Mouse (Mus musculus) mammary gland, adult 2 months (tissue): ENCODE results near the gene Olfr26. TPM values are rescaled to one million over a fixed set of nuclear protein-coding genes. Genes with fewer than 3 reads are reported as not detected.

Source experiments
- polyA plus RNA-seq: library from polyadenylated mRNA; depleted of rRNA; stranded (reverse); fragments of >200 nt; gene quantifications from 2 replicates; pipeline ENCODE4 v1.2.3, GENCODE M21; 2012; ENCODE audit warnings: low replicate concordance; rRNA removed

Gene Olfr26
- not detected in 2 replicates for polyA plus RNA-seq

DNA sequence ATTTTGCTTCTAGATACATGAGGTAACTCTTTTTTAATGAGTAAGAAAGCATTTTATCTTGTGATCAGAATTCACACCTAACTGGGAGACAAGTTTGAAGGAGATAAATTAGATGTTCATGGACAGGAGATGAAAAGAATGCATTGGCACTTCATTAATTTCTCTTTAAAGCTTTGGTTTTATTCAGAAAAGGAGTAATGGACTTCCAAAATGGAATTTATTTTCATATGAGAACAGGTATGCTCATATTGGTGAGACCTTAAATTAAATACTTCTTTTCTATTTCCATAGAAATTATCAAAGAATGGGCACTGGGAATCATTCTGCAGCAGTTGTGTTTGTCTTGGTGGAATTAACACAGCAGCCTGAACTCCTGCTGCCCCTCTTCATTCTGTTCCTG is at the start of gene Olfr26:
TSS of gene Olfr26 (plus strand) at position 301 of the 400 bp plus-strand sequence.

DNA sequence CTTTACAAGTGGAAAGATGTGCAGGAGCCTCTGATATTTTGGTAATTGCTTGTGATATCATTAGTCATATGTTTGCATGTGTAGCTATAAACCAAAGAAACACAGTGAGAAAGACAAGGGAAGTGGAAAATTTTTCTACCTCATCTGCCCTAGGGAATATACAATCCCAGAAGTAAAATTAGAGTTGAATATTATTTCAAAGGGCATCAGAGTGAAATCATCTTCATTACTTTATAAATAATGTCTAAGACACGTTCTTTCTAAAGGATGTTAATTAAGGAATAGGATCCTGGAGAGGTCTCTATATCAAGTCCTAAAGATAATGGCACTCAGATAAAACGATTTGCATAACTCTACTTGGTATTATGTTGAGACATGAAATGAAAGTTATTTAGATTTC is 40.5 kb upstream of the Olfr26 start, which contains the start of gene Olfr922:
TSS of gene Olfr922 (plus strand) at position 301 of the 400 bp plus-strand sequence.

DNA sequence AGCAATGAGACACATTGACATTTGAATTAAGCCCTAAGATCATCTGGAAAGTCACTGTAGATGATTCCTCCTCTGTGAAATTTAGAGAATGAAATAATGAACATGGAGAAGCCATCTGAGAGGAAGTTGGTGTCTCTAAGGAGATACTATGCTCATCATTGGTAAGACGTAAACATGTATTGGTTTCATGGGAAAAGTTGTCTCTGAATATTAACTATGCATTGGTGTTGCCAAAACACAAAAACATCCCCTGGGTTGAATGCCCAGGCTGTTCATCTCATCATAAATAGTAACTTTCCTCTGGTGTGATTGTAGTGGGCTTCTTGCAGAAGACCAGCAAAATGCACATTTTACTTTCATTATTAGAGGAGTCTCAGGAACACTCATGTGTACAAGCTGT is 28.6 kb upstream of the Olfr26 start, which contains the start of gene Olfr923:
TSS of gene Olfr923 (plus strand) at position 301 of the 400 bp plus-strand sequence.

DNA sequence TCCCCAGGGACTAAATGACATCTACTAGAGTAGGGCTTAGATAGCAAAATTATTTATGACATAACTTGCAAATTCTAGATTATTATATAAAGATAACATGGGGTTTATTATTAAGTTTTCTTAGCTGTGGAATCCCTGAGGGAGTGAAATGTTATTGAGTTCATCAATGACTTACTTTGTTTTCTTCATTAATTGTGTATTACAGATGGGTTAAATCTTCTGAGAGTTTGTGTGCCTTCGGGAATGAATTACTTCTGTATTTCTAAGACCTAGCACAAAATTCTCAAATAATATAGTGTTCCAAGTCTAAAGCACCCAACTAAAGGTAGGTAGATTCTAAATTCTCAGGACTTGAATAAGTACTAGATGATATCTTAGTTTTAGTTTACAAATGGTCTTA is 10.7 kb upstream of the Olfr26 start, which contains the start of gene Olfr924:
TSS of gene Olfr924 (plus strand) at position 301 of the 400 bp plus-strand sequence.

DNA sequence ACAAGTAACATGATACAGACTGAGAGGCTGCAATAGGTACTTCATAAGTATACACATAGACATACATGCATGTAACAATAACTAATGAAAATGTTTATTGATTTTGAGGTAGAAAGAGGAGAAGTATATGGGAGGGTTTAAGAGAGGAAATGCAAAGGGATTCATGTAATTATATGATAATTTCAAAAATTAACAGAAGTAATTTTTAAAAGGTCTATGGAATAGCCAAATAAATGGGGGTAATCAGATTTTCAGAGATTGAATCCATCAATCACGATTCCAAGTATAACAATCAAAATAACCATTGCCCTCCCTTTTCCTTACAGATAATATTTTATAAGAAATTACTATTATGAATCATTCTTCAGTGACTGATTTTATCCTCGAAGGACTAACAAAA is 22.0 kb downstream of the Olfr26 start, which contains the start of gene Olfr926:
TSS of gene Olfr926 (plus strand) at position 301 of the 400 bp plus-strand sequence.

Other genes with a start within 250 kb of the Olfr26 start
- not detected in 2 replicates for gene Olfr914, start 250.0 kb upstream of the Olfr26 start, polyA plus RNA-seq
- not detected in 2 replicates for gene Olfr916, start 195.2 kb upstream of the Olfr26 start, polyA plus RNA-seq
- gene Olfr917, start 189.2 kb upstream of the Olfr26 start, polyA plus RNA-seq: not detected in 2 replicates
- gene Olfr918, start 180.5 kb upstream of the Olfr26 start, polyA plus RNA-seq: not detected in 2 replicates
- not detected in 2 replicates for gene Olfr919, start 151.4 kb upstream of the Olfr26 start, polyA plus RNA-seq
- gene Vwa5a, start 136.8 kb upstream of the Olfr26 start, polyA plus RNA-seq: 15.3 and 43.0 TPM in 2 replicates
- gene Olfr920, start 102.8 kb upstream of the Olfr26 start, polyA plus RNA-seq: 0.18 and 0.42 TPM in 2 replicates
- gene Olfr921, start 82.0 kb upstream of the Olfr26 start, polyA plus RNA-seq: not detected in 2 replicates
- not detected in 2 replicates for gene Olfr922, start 40.4 kb upstream of the Olfr26 start, polyA plus RNA-seq
- gene Olfr923, start 28.5 kb upstream of the Olfr26 start, polyA plus RNA-seq: not detected in 2 replicates
- gene Olfr924, start 10.6 kb upstream of the Olfr26 start, polyA plus RNA-seq: not detected in 2 replicates
- gene Olfr926, start 22.1 kb downstream of the Olfr26 start, polyA plus RNA-seq: not detected in 2 replicates
- gene Olfr930, start 74.7 kb downstream of the Olfr26 start, polyA plus RNA-seq: not detected in 2 replicates
- gene Olfr933, start 117.3 kb downstream of the Olfr26 start, polyA plus RNA-seq: not detected in 2 replicates
- not detected in 2 replicates for gene Olfr934, start 133.3 kb downstream of the Olfr26 start, polyA plus RNA-seq
- not detected in 2 replicates for gene Olfr935, start 144.6 kb downstream of the Olfr26 start, polyA plus RNA-seq
- not detected in 2 replicates for gene Olfr146, start 168.3 kb downstream of the Olfr26 start, polyA plus RNA-seq
- gene Olfr937, start 209.9 kb downstream of the Olfr26 start, polyA plus RNA-seq: not detected in 2 replicates
- gene Olfr938, start 223.8 kb downstream of the Olfr26 start, polyA plus RNA-seq: not detected in 2 replicates